ENCODE assay signal across 17 mouse cellular contexts in the genomic region with DNA sequence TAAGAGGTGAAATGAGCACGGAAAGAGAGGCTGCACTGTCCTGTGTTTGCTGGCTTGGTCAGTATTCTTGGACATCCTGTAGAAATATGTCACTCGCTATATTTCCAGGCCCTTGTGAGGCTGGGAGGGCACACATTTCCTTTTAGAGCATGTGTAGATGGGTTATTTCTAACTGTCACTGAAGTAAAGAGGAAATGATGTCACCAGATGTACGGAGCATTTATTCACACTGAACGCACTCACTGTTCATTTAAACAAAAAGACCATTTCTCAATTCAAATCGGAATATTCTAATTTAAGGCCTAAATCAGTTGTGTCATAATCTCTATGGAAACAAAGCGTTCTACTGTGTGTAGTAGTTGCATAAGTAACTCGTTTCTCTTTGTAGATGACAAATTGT. TPM values are rescaled to one million over a fixed set of nuclear protein-coding genes. Genes with fewer than 3 reads are reported as not detected.
DNase-seq lines count a peak whose midpoint lies in the region; ATAC-seq and TF ChIP-seq lines count a peak whose summit lies in the region.
"Had no signal": no experiment of that assay in that cellular context is flagged by ENCODE, and none has a peak within 500 bp of the region (broad histone marks: within the 10 kb centered on the region; RNA-seq: fewer than 3 reads in every experiment).

No protein-coding gene starts in this region.

- H3K4me2 ChIP-seq in heart, postnatal 0 days (ENCODE audit: low read depth, low read length) = no peak overlapping the region
- H3K4me2 ChIP-seq: heart, embryonic 12.5 days; liver, embryonic 11.5 days; neural tube, embryonic 13.5 days had no signal

- peak; percentile 23 for DNase-seq in heart, postnatal 0 days (ENCODE audit: low spot score)
- no peak for DNase-seq in heart, postnatal 14 days
- DNase-seq in right cerebral cortex, adult 18-20 months = peak; percentile 8
- DNase-seq in right cerebral cortex, postnatal 4 days = no peak
- peak; percentile 36 for DNase-seq in telencephalon, adult 2 months (ENCODE audit: low read depth, low spot score)
- DNase-seq in urinary bladder, postnatal 10 days (ENCODE audit: low spot score) = no peak
- DNase-seq: adrenal gland, postnatal 25 days; gastrocnemius, postnatal 10 days; lung, postnatal 14 days; spleen, adult 18-20 months; thymus, adult 2 months had no signal

- ATAC-seq in heart, postnatal 0 days (ENCODE audit: insufficient read depth, low read depth) = 0 out of 2 replicates have a peak, but pooled peaks have one; percentile 11
- ATAC-seq in common myeloid progenitor, adult 5-6 weeks (replicated peaks; ENCODE audit: low read depth, poor library complexity, severe bottlenecking) = peak; percentile 47; the same call in 1 of the 2 replicates
- ATAC-seq: hindbrain, embryonic 16.5 days; midbrain, embryonic 16.5 days had no signal

- TF ChIP-seq CTCF in heart, postnatal 0 days (IDR thresholded peaks at IDR 0.05; ENCODE audit: low read depth) = no peak

- H3K27me3 ChIP-seq in heart, postnatal 0 days (ENCODE audit: control insufficient read depth, insufficient read depth, low read length) = no peaks in the 10 kb centered on the region
- H3K27me3 ChIP-seq: heart, embryonic 12.5 days; neural tube, embryonic 13.5 days had no signal

- intact Hi-C loops in heart, postnatal 14 days (cut with DNase I) = loop anchor here (5.0 kb wide), 1 partner anchor 46 kb away; no protein-coding TSS in a partner anchor

- H3K9me3 ChIP-seq in heart, postnatal 0 days (replicated peaks; ENCODE audit: control insufficient read depth, low read length) = no peaks in the 10 kb centered on the region
- H3K9me3 ChIP-seq: heart, embryonic 12.5 days; neural tube, embryonic 13.5 days had no signal

- 64% methylated on average over 7 of the region's 7 CpGs for WGBS in heart, postnatal 0 days

- H3K9ac ChIP-seq in heart, postnatal 0 days (replicated peaks; ENCODE audit: low read depth, low read length) = no peak overlapping the region
- H3K9ac ChIP-seq: heart, embryonic 12.5 days; neural tube, embryonic 13.5 days had no signal

- no peak overlapping the region for H3K4me3 ChIP-seq in heart, postnatal 0 days (ENCODE audit: low read depth, low read length)
- H3K4me3 ChIP-seq: heart, embryonic 12.5 days; neural tube, embryonic 13.5 days had no signal

- H3K36me3 ChIP-seq in heart, postnatal 0 days (replicated peaks; ENCODE audit: control insufficient read depth, insufficient read depth, low read length) = no peaks in the 10 kb centered on the region
- H3K36me3 ChIP-seq: heart, embryonic 12.5 days; neural tube, embryonic 13.5 days had no signal

- H3K4me1 ChIP-seq in heart, postnatal 0 days (ENCODE audit: control insufficient read depth, insufficient read depth) = no peaks in the 10 kb centered on the region
- H3K4me1 ChIP-seq: neural tube, embryonic 13.5 days had no signal

- H3K27ac ChIP-seq in heart, postnatal 0 days (ENCODE audit: low read depth) = no peak overlapping the region; the same call in 1 of the 2 replicates
- H3K27ac ChIP-seq: neural tube, embryonic 13.5 days had no signal

- no peak for TF ChIP-seq EP300 in heart, postnatal 0 days (IDR thresholded peaks at IDR 0.05; ENCODE audit: low read depth)

RNA-seq across cellular contexts. Expression of a gene that starts 48.2 kb away (rescaled TPM):
- 6.9 and 9.6 TPM in 2 replicates for total RNA-seq in heart, postnatal 0 days (2014; rRNA removed; ENCODE audit: low replicate concordance)
- polyA plus RNA-seq in heart, postnatal 0 days (2015; fragmentation: Nextera tagmentation; extraction: Ambion mirVana) = 4.2 and 4.5 TPM in 2 replicates
- total RNA-seq in heart, postnatal 14 days (2021) = 10 to 100 TPM; 13.2 to 14.6 TPM
- 0.41 and 4.6 TPM in 2 replicates for total RNA-seq in common myeloid progenitor, adult 5-6 weeks (2017)

Comparison
In these comparisons a context has a peak if more than half of its experiments do, and no peak if none do; other contexts are left out.
1. DNase-seq: peak in heart, postnatal 0 days (single experiment), right cerebral cortex, adult 18-20 months (single experiment) and telencephalon, adult 2 months (single experiment); none in heart, postnatal 14 days (0 of 2), right cerebral cortex, postnatal 4 days (single experiment) and urinary bladder, postnatal 10 days (single experiment).